Mouse (Mus musculus) forebrain, postnatal 0 days (tissue): ENCODE data around the gene Esrp2. TPM values are rescaled to one million over a fixed set of nuclear protein-coding genes. Genes with fewer than 3 reads are reported as not detected.

Source experiments
- ATAC-seq: fragments of 200-750 bp; cut with Nextera tagmentation; 2 replicates; pipeline ENCODE4 v1.8.0; 2017; ENCODE audit warnings: mild to moderate bottlenecking, moderate library complexity
- DNase-seq: peaks from one replicate; pipeline ENCODE4 v3.0.0-alpha.2; 2015
- H3K27ac ChIP-seq: fragments of 300-500 bp; sonication (generic); 2 replicates; pipeline ENCODE4 v1.5.1; 2014; ENCODE audit warnings: low read depth, mild to moderate bottlenecking, antibody characterized with exemption, low read length, moderate library complexity, mixed read lengths
- H3K27me3 ChIP-seq: fragments of 300-500 bp; sonication (generic); 2 replicates; pipeline ENCODE4 v1.6.1; 2014; ENCODE audit warnings: mild to moderate bottlenecking, low read length, mixed read lengths; ENCODE audit not compliant: insufficient read depth
- H3K36me3 ChIP-seq: fragments of 300-500 bp; sonication (generic); 2 replicates; pipeline ENCODE4 v1.6.1; 2014; ENCODE audit warnings: mild to moderate bottlenecking, moderate library complexity; ENCODE audit not compliant: insufficient read depth
- H3K4me1 ChIP-seq: fragments of 300-500 bp; sonication (generic); 2 replicates; pipeline ENCODE4 v1.6.1; 2014; ENCODE audit warnings: antibody characterized with exemption; ENCODE audit not compliant: insufficient read depth
- H3K4me2 ChIP-seq: fragments of 300-500 bp; sonication (generic); 2 replicates; pipeline ENCODE4 v1.6.1; 2014; ENCODE audit warnings: low read depth, mild to moderate bottlenecking, moderate library complexity
- H3K4me3 ChIP-seq: fragments of 300-500 bp; sonication (generic); 2 replicates; pipeline ENCODE4 v1.5.1; 2014; ENCODE audit warnings: low read depth, low read length, mixed read lengths
- H3K9ac ChIP-seq: fragments of 300-500 bp; sonication (generic); 2 replicates; pipeline ENCODE4 v1.6.1; 2014; ENCODE audit warnings: mild to moderate bottlenecking
- H3K9me3 ChIP-seq: fragments of 300-500 bp; sonication (generic); 2 replicates; pipeline ENCODE4 v1.6.1; 2016; ENCODE audit warnings: low read length
- CTCF ChIP-seq: sonication (generic); IDR thresholded peaks from 2 replicates; pipeline ENCODE4 v1.5.1; 2016; ENCODE audit warnings: antibody characterized with exemption, control low read depth, low read depth
- WGBS: fragments of 180-500 bp; shearing (Covaris S2); extraction: QIAGEN DNeasy Blood & Tissue Kit; methylation state at CpG from one replicate; pipeline ENCODE4 v1.1.7; 2014; 5-methylcytosine and 5-hydroxymethylcytosine counted together
- polyA plus RNA-seq: library from polyadenylated mRNA; unstranded; fragments of >200 nt; fragmentation: Nextera tagmentation; extraction: Ambion mirVana; gene quantifications from 2 replicates; pipeline ENCODE4 v1.2.1, GENCODE M21; 2015
- total RNA-seq: library from RNA; depleted of rRNA; stranded (reverse); fragments of >200 nt; gene quantifications from 2 replicates; pipeline ENCODE4 v1.2.3, GENCODE M21; 2014

The Esrp2 gene
- total and polyA plus RNA-seq, 2 experiments from 2014 or later, result 0.14 TPM; not detected in 1

- TF ChIP-seq CTCF, result no peak
- Histone ChIP-seq H3K36me3 (0 out of 2 replicates have a peak, but pooled peaks cover 4% of the 10 kb centered on the region), H3K9me3 (no peaks in the 10 kb centered on the region), H3K4me2 (peak overlapping the region; percentile 88), H3K4me1 (peaks cover 16% of the 10 kb centered on the region), H3K27me3 (peaks cover 53% of the 10 kb centered on the region), H3K9ac (no peak overlapping the region), H3K4me3 (peak overlapping the region; percentile 44), H3K27ac (no peak overlapping the region)
- ATAC-seq (no peak), DNase-seq (no peak)
- 6% methylated on average over 22 of the region's 22 CpGs for WGBS
These were observed 588 bp upstream of the Esrp2 start for GRCm38 (mm10) chr8:106137218-106137905.

GRCm38 (mm10) chr8:106135672-106136071 lies 1.1 kb downstream of the Esrp2 start:
- Histone ChIP-seq H3K4me1 (peaks cover 16% of the 10 kb centered on the region), H3K4me2 (peak overlapping the region; percentile 88), H3K27ac (no peak overlapping the region), H3K36me3 (peaks cover 13% of the 10 kb centered on the region), H3K4me3 (peak overlapping the region; percentile 37), H3K9me3 (no peaks in the 10 kb centered on the region), H3K27me3 (peaks cover 53% of the 10 kb centered on the region), H3K9ac (no peak overlapping the region)
- DNase-seq (no peak), ATAC-seq (no peak)
- TF ChIP-seq CTCF, result no peak
- 10% methylated on average over 19 of the region's 19 CpGs for WGBS

- no peak overlapping the region for H3K27ac ChIP-seq
- TF ChIP-seq CTCF, result no peak
- ATAC-seq (no peak), DNase-seq (no peak)
- H3K27me3 ChIP-seq, result peaks cover 53% of the 10 kb centered on the region
- H3K4me2 ChIP-seq, result no peak overlapping the region
- WGBS, result 27% methylated on average over 14 of the region's 14 CpGs
- H3K9ac ChIP-seq, result no peak overlapping the region
- H3K4me3 ChIP-seq, result no peak overlapping the region
- no peaks in the 10 kb centered on the region for H3K9me3 ChIP-seq
- peaks cover 16% of the 10 kb centered on the region for H3K4me1 ChIP-seq
- H3K36me3 ChIP-seq, result peaks cover 13% of the 10 kb centered on the region
These were observed 1.8 kb downstream of the Esrp2 start for GRCm38 (mm10) chr8:106134751-106135571.

DNA sequence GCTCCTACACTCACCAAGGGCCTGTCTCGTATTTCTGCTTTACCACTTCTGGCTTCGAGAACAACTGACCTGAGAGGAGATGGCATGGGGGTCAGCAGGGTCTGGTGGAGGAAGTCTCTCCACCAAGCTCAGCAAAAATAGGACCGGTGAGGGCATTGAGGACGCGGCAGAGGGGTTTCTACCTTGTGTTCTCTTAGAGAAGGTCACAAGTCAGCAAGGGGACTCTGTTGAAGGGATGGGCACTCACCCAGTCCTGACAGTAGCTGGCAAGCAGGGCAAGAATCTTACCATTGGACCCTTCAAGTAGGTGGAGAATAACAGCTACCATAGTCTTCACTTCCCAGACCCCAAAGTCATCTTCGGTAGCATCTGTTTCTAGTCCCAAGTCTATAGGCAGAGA lies 2.8 kb downstream of the Esrp2 start:
- no peak for TF ChIP-seq CTCF
- DNase-seq, result no peak
- no peak overlapping the region for H3K4me3 ChIP-seq
- H3K36me3 ChIP-seq, result peaks cover 19% of the 10 kb centered on the region
- peaks cover 16% of the 10 kb centered on the region for H3K4me1 ChIP-seq
- WGBS, result 84% methylated on average over 6 of the region's 6 CpGs
- peaks cover 45% of the 10 kb centered on the region for H3K27me3 ChIP-seq
- H3K4me2 ChIP-seq, result no peak overlapping the region
- no peak overlapping the region for H3K27ac ChIP-seq
- H3K9me3 ChIP-seq, result no peaks in the 10 kb centered on the region
- no peak for ATAC-seq
- no peak overlapping the region for H3K9ac ChIP-seq

DNA sequence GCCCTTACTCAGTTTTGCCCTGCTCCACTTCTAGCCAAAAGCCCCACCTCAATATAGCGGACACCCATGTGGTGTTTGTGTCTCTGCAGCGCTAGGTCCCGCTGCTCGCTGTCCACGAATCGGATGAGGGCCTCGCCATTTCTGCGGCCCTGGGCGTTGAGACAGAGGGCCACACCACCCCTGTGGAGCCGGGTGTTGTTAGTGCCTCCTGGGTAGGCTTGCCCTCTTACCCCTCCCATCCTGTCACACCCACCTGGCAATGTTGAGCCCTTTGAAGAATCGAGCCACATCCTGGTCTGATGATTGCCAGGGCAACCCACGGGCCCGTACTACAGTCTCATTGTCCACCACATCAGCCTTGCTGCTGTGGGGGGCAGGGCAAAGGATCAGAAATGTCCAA lies 3.2 kb downstream of the Esrp2 start:
- ATAC-seq (no peak), DNase-seq (no peak)
- 77% methylated on average over 13 of the region's 13 CpGs for WGBS
- Histone ChIP-seq H3K27ac (no peak overlapping the region), H3K4me3 (no peak overlapping the region), H3K9me3 (no peaks in the 10 kb centered on the region), H3K9ac (no peak overlapping the region), H3K4me2 (no peak overlapping the region), H3K36me3 (peaks cover 23% of the 10 kb centered on the region), H3K27me3 (peaks cover 42% of the 10 kb centered on the region), H3K4me1 (peaks cover 16% of the 10 kb centered on the region)
- TF ChIP-seq CTCF, result no peak

DNA sequence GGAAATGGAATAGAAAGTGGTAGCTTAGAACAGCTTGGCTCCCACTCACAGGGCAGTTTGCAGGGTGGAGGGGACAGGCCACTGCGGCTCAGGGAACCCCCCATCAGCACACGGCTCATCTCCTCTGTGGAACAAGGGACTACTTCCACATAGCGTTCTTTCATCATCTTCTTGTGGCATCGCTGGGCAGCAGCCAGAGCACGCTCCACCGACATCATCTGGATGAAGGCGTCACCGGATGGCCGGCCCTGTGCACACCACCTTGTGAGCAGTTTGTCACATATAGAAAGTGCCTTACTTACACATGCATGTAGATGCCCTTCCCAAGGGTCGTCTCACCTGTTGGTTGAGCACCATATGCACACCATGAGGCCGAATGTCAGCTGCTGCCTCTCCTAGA lies 4.4 kb downstream of the Esrp2 start:
- WGBS, result 90% methylated on average over 11 of the region's 11 CpGs

More for the DNA sequence above, 4.4 kb downstream of the Esrp2 start:
- H3K27me3 ChIP-seq, result peaks cover 36% of the 10 kb centered on the region
- no peak overlapping the region for H3K4me3 ChIP-seq
- H3K4me2 ChIP-seq, result no peak overlapping the region
- H3K9me3 ChIP-seq, result no peaks in the 10 kb centered on the region
- H3K36me3 ChIP-seq, result peaks cover 26% of the 10 kb centered on the region
- H3K27ac ChIP-seq, result no peak overlapping the region
- H3K9ac ChIP-seq, result no peak overlapping the region
- peaks cover 12% of the 10 kb centered on the region for H3K4me1 ChIP-seq
- DNase-seq (no peak), ATAC-seq (no peak)
- TF ChIP-seq CTCF, result no peak
